Mouse (Mus musculus): Measurements from ENCODE around the gene Chst11. TPM values are rescaled to one million over a fixed set of nuclear protein-coding genes. Genes with fewer than 3 reads are reported as not detected.
A peak's percentile ranks its signal among the peaks of the same experiment; 100 is the strongest.

Chst11 gene
- polyA plus RNA-seq, 1 experiment from 2014 or later = 5.2 TPM

DNA sequence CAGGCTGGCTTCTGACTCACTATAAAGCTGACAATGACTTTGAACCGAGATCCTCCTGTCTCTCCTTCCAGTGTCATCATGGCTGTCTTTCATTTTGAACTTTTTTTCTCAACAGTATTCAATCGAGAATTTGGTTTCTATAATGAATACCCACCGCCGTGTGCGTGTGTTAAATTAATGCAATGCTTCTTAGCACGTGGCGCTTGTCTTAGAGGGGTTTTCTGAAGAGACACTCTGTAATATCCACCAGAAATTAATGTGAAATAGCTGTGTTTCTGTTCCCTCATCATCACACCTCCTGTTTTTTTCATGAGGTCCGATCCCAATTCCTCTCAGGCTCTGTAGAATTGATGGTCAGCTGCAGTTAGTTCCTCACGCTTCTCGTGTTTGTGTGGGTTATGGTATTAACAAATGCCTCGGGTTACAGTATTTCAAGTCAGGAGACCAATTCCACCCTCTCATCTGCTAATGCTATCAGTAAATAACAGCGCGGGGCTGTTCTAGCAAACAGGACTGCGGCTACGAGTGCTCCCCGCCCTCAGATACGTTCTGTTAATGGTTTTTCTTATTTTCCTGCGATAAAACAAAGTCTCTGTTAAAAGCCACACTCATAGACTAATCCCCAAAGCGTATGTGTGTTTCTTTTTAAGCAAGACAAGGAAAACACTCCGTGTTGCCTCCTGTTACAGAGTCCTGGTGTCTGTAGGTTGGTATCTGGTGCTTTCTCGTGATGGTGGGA lies 32.6 kb downstream of the Chst11 start:
- H3K4me1 ChIP-seq (ENCODE audit: control insufficient read depth, insufficient read depth, low read length) = peaks cover 10% of the 10 kb centered on the region
- ATAC-seq (ENCODE audit: low read depth) = no peak
- H3K9me3 ChIP-seq (ENCODE audit: control insufficient read depth, low read length) = no peaks in the 10 kb centered on the region
- H3K4me2 ChIP-seq (ENCODE audit: low read depth, low read length) = no peak overlapping the region
- H3K27me3 ChIP-seq (ENCODE audit: control insufficient read depth, insufficient read depth, low read length) = no peaks in the 10 kb centered on the region
- no peaks in the 10 kb centered on the region for H3K36me3 ChIP-seq (ENCODE audit: control insufficient read depth, insufficient read depth, low read length)
- no peak overlapping the region for H3K4me3 ChIP-seq (ENCODE audit: low read depth, low read length)
- no peak overlapping the region for H3K9ac ChIP-seq (replicated peaks; ENCODE audit: low read depth, low read length)
- H3K27ac ChIP-seq (ENCODE audit: low read depth, low read length) = 0 out of 2 replicates have a peak overlapping the region, but pooled peaks have one; percentile 44
- 68% methylated on average over 21 of the region's 21 CpGs for WGBS

DNA sequence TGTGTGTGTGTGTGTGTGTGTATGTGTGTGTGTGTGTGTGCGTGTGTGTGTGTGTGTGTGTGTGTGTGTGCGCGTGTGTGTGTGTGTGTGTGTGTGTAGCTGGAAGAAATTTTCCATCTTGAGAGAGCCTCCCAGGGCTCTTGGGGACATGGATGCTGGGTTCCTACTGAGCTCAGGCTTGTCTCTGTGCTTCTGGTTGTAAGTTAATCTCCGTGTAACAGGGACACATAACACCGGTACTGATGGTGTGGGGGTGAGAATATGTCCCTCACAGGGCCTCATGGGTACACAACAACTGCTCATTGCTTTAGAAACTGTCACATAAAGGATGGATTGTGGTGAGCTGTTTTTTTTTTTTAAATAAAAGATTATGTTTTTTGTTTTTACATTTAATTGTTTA lies 33.2 kb downstream of the Chst11 start:
- H3K27me3 ChIP-seq (ENCODE audit: control insufficient read depth, insufficient read depth, low read length) = no peaks in the 10 kb centered on the region
- no peak overlapping the region for H3K4me3 ChIP-seq (ENCODE audit: low read depth, low read length)
- H3K9ac ChIP-seq (replicated peaks; ENCODE audit: low read depth, low read length) = no peak overlapping the region
- no peak for ATAC-seq (ENCODE audit: low read depth)
- WGBS = 54% methylated on average over 5 of the region's 5 CpGs
- H3K9me3 ChIP-seq (ENCODE audit: control insufficient read depth, low read length) = no peaks in the 10 kb centered on the region
- H3K27ac ChIP-seq (ENCODE audit: low read depth, low read length) = no peak overlapping the region
- H3K4me2 ChIP-seq (ENCODE audit: low read depth, low read length) = no peak overlapping the region
- peaks cover 10% of the 10 kb centered on the region for H3K4me1 ChIP-seq (ENCODE audit: control insufficient read depth, insufficient read depth, low read length)
- no peaks in the 10 kb centered on the region for H3K36me3 ChIP-seq (ENCODE audit: control insufficient read depth, insufficient read depth, low read length)

DNA sequence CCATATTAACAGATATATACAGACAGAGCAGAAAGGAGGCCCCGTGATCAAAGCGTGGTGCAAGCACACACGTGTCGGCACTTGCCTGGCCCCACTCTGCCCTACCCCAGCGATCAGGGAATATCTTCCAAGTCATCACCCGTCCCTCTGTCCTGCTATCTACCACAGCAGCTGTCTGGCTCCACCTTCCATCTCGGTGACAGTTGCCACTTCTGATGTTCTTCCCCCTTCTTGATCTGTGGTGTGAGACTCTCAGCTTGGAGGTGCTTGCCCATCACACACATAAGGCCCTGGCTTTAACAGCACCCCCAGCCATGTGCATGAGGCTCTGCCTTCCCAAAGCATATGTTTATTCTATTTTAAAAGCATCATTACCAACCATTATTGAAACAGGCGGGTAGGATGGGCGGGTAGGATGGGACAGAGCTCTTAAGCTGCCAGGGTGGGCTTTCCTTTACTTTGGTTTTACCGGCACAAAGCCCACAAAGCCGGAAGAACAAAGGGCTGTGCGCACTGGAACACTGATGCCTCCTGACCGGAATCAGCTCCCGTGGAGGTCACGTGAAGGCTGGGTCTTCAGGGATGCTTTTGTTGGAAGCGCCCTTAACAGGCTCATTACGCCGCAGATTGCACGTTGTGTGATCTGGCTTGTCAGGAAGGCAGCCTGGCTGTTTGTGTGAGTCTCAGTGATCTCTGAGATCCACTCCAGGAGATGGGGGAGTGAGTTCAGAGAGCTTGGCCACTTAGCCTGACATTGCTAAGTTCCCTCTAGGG lies 34.4 kb downstream of the Chst11 start:
- WGBS = 23% methylated on average over 19 of the region's 19 CpGs
- ATAC-seq (ENCODE audit: low read depth) = peak; percentile 55
- H3K36me3 ChIP-seq (ENCODE audit: control insufficient read depth, insufficient read depth, low read length) = no peaks in the 10 kb centered on the region
- peak overlapping the region; percentile 35 for H3K4me2 ChIP-seq (ENCODE audit: low read depth, low read length)
- peak overlapping the region; percentile 37 for H3K9ac ChIP-seq (replicated peaks; ENCODE audit: low read depth, low read length)
- H3K27me3 ChIP-seq (ENCODE audit: control insufficient read depth, insufficient read depth, low read length) = no peaks in the 10 kb centered on the region
- no peaks in the 10 kb centered on the region for H3K9me3 ChIP-seq (ENCODE audit: control insufficient read depth, low read length)
- H3K4me3 ChIP-seq (ENCODE audit: low read depth, low read length) = no peak overlapping the region
- H3K27ac ChIP-seq (ENCODE audit: low read depth, low read length) = peak overlapping the region; percentile 80
- peaks cover 10% of the 10 kb centered on the region for H3K4me1 ChIP-seq (ENCODE audit: control insufficient read depth, insufficient read depth, low read length)

DNA sequence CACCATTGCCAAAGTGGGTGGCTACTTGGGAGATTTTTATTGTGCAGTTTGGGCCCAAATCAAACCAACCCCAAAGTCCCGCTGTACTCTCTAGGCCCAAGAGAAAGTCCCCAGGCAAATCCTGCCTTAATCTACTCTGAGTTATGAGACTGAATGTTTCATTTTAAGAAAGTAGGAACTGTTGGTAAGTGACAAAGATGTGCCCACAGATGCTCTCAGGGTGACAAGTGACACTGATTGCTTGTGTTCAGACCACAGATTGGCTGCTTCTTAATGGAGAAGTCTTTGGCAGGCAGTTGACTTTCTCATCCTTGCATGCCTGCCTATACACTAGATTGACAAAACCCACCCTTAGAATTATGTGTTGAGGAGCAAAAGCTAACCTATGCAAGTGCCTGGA lies 37.3 kb downstream of the Chst11 start:
- no peak overlapping the region for H3K27ac ChIP-seq (ENCODE audit: low read depth, low read length)
- 100% methylated on average over 1 of the region's 1 CpGs for WGBS
- no peak for ATAC-seq (ENCODE audit: low read depth)

DNA sequence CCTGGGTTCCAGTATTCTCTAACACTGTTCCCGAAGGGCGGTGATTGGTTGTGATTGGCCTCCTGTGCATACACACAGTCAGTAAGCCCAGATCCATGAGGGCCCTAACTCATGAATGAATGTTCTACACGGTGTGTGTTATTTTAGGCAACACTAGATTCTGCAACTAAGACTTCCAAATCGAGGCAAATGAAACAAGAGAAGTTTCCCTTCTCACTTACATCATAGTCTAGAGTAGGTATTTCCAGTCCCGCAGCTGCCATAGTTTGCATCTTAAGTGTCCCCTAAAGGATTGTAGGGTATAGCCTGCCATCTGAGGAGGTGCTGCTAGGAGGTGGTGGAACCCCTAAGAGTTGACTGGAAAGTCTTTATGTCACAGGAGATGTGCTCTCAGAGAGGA lies 40.9 kb downstream of the Chst11 start:
- H3K27ac ChIP-seq (ENCODE audit: low read depth, low read length) = no peak overlapping the region
- H3K27me3 ChIP-seq (ENCODE audit: control insufficient read depth, insufficient read depth, low read length) = no peaks in the 10 kb centered on the region
- H3K9me3 ChIP-seq (ENCODE audit: control insufficient read depth, low read length) = no peaks in the 10 kb centered on the region
- 0 out of 2 replicates have a peak, but pooled peaks cover 3% of the 10 kb centered on the region for H3K4me1 ChIP-seq (ENCODE audit: control insufficient read depth, insufficient read depth, low read length)
- no peak for ATAC-seq (ENCODE audit: low read depth)
- no peak overlapping the region for H3K9ac ChIP-seq (replicated peaks; ENCODE audit: low read depth, low read length)
- H3K4me3 ChIP-seq (ENCODE audit: low read depth, low read length) = no peak overlapping the region
- no peaks in the 10 kb centered on the region for H3K36me3 ChIP-seq (ENCODE audit: control insufficient read depth, insufficient read depth, low read length)
- WGBS = 92% methylated on average over 5 of the region's 5 CpGs
- H3K4me2 ChIP-seq (ENCODE audit: low read depth, low read length) = no peak overlapping the region

More for the DNA sequence above, 37.3 kb downstream of the Chst11 start:
- Histone ChIP-seq H3K4me3 (ENCODE audit: low read depth, low read length) (no peak overlapping the region), H3K9ac (replicated peaks; ENCODE audit: low read depth, low read length) (no peak overlapping the region), H3K27me3 (ENCODE audit: control insufficient read depth, insufficient read depth, low read length) (no peaks in the 10 kb centered on the region), H3K9me3 (ENCODE audit: control insufficient read depth, low read length) (no peaks in the 10 kb centered on the region), H3K36me3 (ENCODE audit: control insufficient read depth, insufficient read depth, low read length) (no peaks in the 10 kb centered on the region), H3K4me2 (ENCODE audit: low read depth, low read length) (no peak overlapping the region), H3K4me1 (ENCODE audit: control insufficient read depth, insufficient read depth, low read length) (peaks cover 10% of the 10 kb centered on the region)

DNA sequence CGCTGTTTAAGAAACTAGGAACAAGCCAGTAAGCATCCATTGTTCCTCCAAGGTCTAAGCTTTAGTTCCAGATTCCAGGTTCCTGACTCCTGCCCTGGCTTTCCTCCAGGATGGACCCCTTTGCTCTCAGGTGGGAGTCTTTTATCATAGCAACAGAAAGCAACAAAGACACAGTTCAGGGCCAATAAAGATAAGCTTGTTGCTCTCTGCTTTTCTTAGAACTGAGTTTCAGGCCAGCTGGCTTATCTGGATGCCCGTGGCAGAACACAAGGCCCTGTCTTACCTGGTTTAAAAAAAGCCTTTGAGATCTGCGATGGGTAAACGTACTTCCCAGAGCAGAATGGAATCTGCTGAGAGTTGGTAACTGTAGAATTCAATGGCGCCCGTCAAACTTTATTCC lies 42.4 kb downstream of the Chst11 start:
- 0 out of 2 replicates have a peak, but pooled peaks cover 3% of the 10 kb centered on the region for H3K4me1 ChIP-seq (ENCODE audit: control insufficient read depth, insufficient read depth, low read length)
- 96% methylated on average over 6 of the region's 6 CpGs for whole genome bisulfite sequencing
- ATAC-seq (ENCODE audit: low read depth) = no peak
- H3K4me3 ChIP-seq (ENCODE audit: low read depth, low read length) = no peak overlapping the region
- H3K27ac ChIP-seq (ENCODE audit: low read depth, low read length) = no peak overlapping the region
- H3K27me3 ChIP-seq (ENCODE audit: control insufficient read depth, insufficient read depth, low read length) = no peaks in the 10 kb centered on the region
- no peak overlapping the region for H3K9ac ChIP-seq (replicated peaks; ENCODE audit: low read depth, low read length)
- no peaks in the 10 kb centered on the region for H3K9me3 ChIP-seq (ENCODE audit: control insufficient read depth, low read length)
- no peaks in the 10 kb centered on the region for H3K36me3 ChIP-seq (ENCODE audit: control insufficient read depth, insufficient read depth, low read length)
- no peak overlapping the region for H3K4me2 ChIP-seq (ENCODE audit: low read depth, low read length)

DNA sequence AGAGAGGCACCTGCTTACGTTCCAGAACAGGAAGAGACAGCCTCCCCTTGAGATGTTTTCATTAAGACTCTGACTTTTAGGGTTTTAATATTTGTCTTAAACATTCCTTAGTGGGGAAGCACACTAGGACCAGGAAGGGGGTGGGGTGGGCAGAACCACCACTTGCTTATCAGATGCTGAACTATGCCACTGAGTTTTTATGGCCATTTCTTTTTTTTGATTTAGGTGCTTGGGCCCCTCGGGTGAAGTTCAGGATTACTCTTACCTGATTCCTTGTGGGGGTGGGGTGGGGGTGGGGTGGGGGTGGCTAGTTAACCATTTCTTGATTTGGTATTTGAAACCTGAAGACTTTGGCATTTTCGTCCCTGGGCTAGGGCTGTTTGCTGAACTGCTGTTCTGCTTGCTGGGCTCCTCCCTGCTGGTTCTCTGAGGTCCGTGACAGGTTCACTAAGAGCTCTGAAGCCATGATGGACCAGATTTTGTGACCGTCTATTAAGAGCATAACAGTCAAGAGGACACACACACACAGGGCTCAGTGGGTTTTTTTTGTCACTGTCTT lies 44.9 kb downstream of the Chst11 start:
- Histone ChIP-seq H3K4me2 (ENCODE audit: low read depth, low read length) (no peak overlapping the region), H3K9ac (replicated peaks; ENCODE audit: low read depth, low read length) (no peak overlapping the region), H3K4me3 (ENCODE audit: low read depth, low read length) (no peak overlapping the region), H3K36me3 (ENCODE audit: control insufficient read depth, insufficient read depth, low read length) (no peaks in the 10 kb centered on the region), H3K9me3 (ENCODE audit: control insufficient read depth, low read length) (no peaks in the 10 kb centered on the region), H3K27ac (ENCODE audit: low read depth, low read length) (no peak overlapping the region), H3K4me1 (ENCODE audit: control insufficient read depth, insufficient read depth, low read length) (0 out of 2 replicates have a peak, but pooled peaks cover 3% of the 10 kb centered on the region), H3K27me3 (ENCODE audit: control insufficient read depth, insufficient read depth, low read length) (no peaks in the 10 kb centered on the region)
- 64% methylated on average over 5 of the region's 5 CpGs for WGBS
- ATAC-seq (ENCODE audit: low read depth) = no peak

DNA sequence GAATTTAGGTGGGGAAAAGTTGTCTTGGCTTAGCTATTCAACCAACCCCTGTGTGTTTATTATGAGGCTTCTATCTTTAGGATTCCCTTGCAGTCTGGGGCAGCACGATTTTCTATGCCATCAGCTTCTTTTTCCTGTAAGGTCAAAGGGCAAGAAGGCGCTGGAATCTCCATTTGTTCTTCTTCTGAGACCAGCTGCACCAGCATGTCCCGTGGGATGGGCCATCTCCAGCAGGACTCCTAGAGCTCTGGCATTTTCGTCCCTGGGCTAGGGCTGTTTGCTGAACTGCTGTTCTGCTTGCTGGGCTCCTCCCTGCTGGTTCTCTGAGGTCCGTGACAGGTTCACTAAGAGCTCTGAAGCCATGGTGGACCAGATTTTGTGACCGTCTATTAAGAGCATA lies 45.6 kb downstream of the Chst11 start:
- no peak for ATAC-seq (ENCODE audit: low read depth)
- no peaks in the 10 kb centered on the region for H3K27me3 ChIP-seq (ENCODE audit: control insufficient read depth, insufficient read depth, low read length)
- H3K4me2 ChIP-seq (ENCODE audit: low read depth, low read length) = no peak overlapping the region
- H3K9ac ChIP-seq (replicated peaks; ENCODE audit: low read depth, low read length) = no peak overlapping the region
- no peak overlapping the region for H3K4me3 ChIP-seq (ENCODE audit: low read depth, low read length)
- no peaks in the 10 kb centered on the region for H3K36me3 ChIP-seq (ENCODE audit: control insufficient read depth, insufficient read depth, low read length)
- H3K27ac ChIP-seq (ENCODE audit: low read depth, low read length) = no peak overlapping the region
- H3K4me1 ChIP-seq (ENCODE audit: control insufficient read depth, insufficient read depth, low read length) = 0 out of 2 replicates have a peak, but pooled peaks cover 3% of the 10 kb centered on the region
- 39% methylated on average over 6 of the region's 6 CpGs for WGBS
- H3K9me3 ChIP-seq (ENCODE audit: control insufficient read depth, low read length) = no peaks in the 10 kb centered on the region

DNA sequence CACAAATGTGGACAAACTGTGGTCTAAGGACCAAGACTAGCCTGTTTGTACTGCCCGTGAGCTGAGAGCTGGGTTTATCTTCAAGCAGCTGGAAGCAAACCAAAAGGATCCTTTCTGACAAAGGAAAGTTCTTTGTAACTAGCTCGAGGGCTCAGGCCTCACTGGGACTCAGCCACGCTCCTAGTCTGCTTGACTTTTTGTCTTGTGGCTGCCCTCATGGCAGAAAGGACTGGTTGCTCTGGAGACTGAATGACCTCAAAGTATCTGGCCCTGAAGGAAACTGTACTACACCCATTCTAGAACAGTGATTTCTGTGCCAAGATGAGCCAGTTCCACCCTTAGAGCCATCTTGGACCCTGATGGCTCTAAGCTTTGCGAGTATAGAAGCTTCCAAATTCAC lies 46.3 kb downstream of the Chst11 start:
- Histone ChIP-seq H3K4me2 (ENCODE audit: low read depth, low read length) (no peak overlapping the region), H3K36me3 (ENCODE audit: control insufficient read depth, insufficient read depth, low read length) (no peaks in the 10 kb centered on the region), H3K9ac (replicated peaks; ENCODE audit: low read depth, low read length) (no peak overlapping the region), H3K27ac (ENCODE audit: low read depth, low read length) (no peak overlapping the region), H3K27me3 (ENCODE audit: control insufficient read depth, insufficient read depth, low read length) (no peaks in the 10 kb centered on the region), H3K4me3 (ENCODE audit: low read depth, low read length) (no peak overlapping the region), H3K4me1 (ENCODE audit: control insufficient read depth, insufficient read depth, low read length) (0 out of 2 replicates have a peak, but pooled peaks cover 3% of the 10 kb centered on the region), H3K9me3 (ENCODE audit: control insufficient read depth, low read length) (no peaks in the 10 kb centered on the region)
- no peak for ATAC-seq (ENCODE audit: low read depth)
- 59% methylated on average over 4 of the region's 4 CpGs for WGBS

Measured in neural tube, embryonic 14.5 days (tissue).